Mouse (Mus musculus) lung, embryonic 14.5 days (tissue): ENCODE data around the gene Slc9b2. TPM values are rescaled to one million over a fixed set of nuclear protein-coding genes. Genes with fewer than 3 reads are reported as not detected.

Experiments
- ATAC-seq: fragments of 200-750 bp; cut with Nextera tagmentation; 2 replicates; pipeline ENCODE4 v1.8.0; 2017; ENCODE audit warnings: mild to moderate bottlenecking, moderate TSS enrichment, moderate library complexity; ENCODE audit not compliant: insufficient read depth
- DNase-seq: peaks from one replicate; pipeline ENCODE4 v3.0.0-alpha.2; 2015
- H3K27ac ChIP-seq: fragments of 300-500 bp; sonication (generic); 2 replicates; pipeline ENCODE4 v1.5.1; 2014; ENCODE audit warnings: low read depth, mild to moderate bottlenecking, moderate library complexity
- H3K27me3 ChIP-seq: fragments of 300-500 bp; sonication (generic); 2 replicates; pipeline ENCODE4 v1.6.1; 2014; ENCODE audit warnings: low read length, control low read depth; ENCODE audit not compliant: insufficient read depth
- H3K36me3 ChIP-seq: fragments of 300-500 bp; sonication (generic); 2 replicates; pipeline ENCODE4 v1.6.1; 2014; ENCODE audit warnings: control low read depth; ENCODE audit not compliant: insufficient read depth
- H3K4me1 ChIP-seq: fragments of 300-500 bp; sonication (generic); 2 replicates; pipeline ENCODE4 v1.6.1; 2014; ENCODE audit warnings: antibody characterized with exemption, control low read depth; ENCODE audit not compliant: insufficient read depth
- H3K4me2 ChIP-seq: fragments of 300-500 bp; sonication (generic); 2 replicates; pipeline ENCODE4 v1.6.1; 2014; ENCODE audit warnings: mild to moderate bottlenecking
- H3K4me3 ChIP-seq: fragments of 300-500 bp; sonication (generic); 2 replicates; pipeline ENCODE4 v1.5.1; 2014; ENCODE audit warnings: low read depth, low read length
- H3K9ac ChIP-seq: fragments of 300-500 bp; sonication (generic); 2 replicates; pipeline ENCODE4 v1.6.1; 2014
- H3K9me3 ChIP-seq: fragments of 300-500 bp; sonication (generic); 2 replicates; pipeline ENCODE4 v1.6.1; 2016; ENCODE audit warnings: low read depth, low read length, control low read depth
- CTCF ChIP-seq: IDR thresholded peaks from 2 replicates; pipeline ENCODE4 v1.5.1; 2016; ENCODE audit warnings: antibody characterized with exemption, low read depth
- WGBS: fragments of 180-500 bp; shearing (Covaris S2); extraction: QIAGEN DNeasy Blood & Tissue Kit; methylation state at CpG from one replicate; pipeline ENCODE4 v1.1.7; 2014; 5-methylcytosine and 5-hydroxymethylcytosine counted together
- polyA plus RNA-seq: library from polyadenylated mRNA; unstranded; fragments of >200 nt; fragmentation: Nextera tagmentation; extraction: Ambion mirVana; gene quantifications from 2 replicates; pipeline ENCODE4 v1.2.1, GENCODE M21; 2014

The Slc9b2 gene
- polyA plus RNA-seq, 1 experiment from 2014 or later = 1.1 TPM

DNA sequence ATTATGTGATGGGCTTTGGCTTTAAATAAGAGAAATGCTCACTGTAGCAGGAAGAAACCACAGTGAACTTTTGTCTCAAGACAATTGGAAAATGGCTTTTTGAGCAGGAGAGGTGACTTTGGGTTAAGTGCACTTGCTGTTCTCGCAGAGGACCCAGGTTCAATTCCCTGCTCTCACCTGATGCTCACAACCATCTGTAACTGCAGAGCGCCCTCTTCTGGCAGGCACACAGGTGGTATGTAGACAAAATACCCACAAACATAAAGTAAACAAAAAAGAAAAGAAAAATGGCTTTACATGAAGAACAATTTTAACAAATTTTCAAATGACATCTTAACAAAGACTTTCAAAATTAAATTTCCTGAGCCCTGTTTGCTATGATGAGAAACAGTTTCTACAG, 20.1 kb downstream of the Slc9b2 start:
- Histone ChIP-seq H3K4me2 (no peak overlapping the region), H3K9ac (no peak overlapping the region), H3K4me1 (no peaks in the 10 kb centered on the region), H3K27me3 (no peaks in the 10 kb centered on the region), H3K36me3 (no peaks in the 10 kb centered on the region), H3K9me3 (no peaks in the 10 kb centered on the region), H3K4me3 (no peak overlapping the region), H3K27ac (no peak overlapping the region)
- ATAC-seq = no peak
- 71% methylated on average over 2 of the region's 2 CpGs for WGBS
- peak; percentile 41 for TF ChIP-seq CTCF
- no peak for DNase-seq

GRCm38 (mm10) chr3:135328560-135328959, 21.1 kb downstream of the Slc9b2 start:
- Histone ChIP-seq H3K36me3 (no peaks in the 10 kb centered on the region), H3K4me3 (no peak overlapping the region), H3K9ac (no peak overlapping the region), H3K9me3 (no peaks in the 10 kb centered on the region), H3K4me2 (no peak overlapping the region), H3K27me3 (no peaks in the 10 kb centered on the region), H3K27ac (no peak overlapping the region), H3K4me1 (no peaks in the 10 kb centered on the region)
- DNase-seq = peak; percentile 67
- WGBS = 33% methylated on average over 3 of the region's 3 CpGs
- TF ChIP-seq CTCF = peak; percentile 67
- no peak for ATAC-seq

GRCm38 (mm10) chr3:135332691-135333090, 25.2 kb downstream of the Slc9b2 start:
- no peak overlapping the region for H3K4me3 ChIP-seq
- no peaks in the 10 kb centered on the region for H3K36me3 ChIP-seq
- H3K9me3 ChIP-seq = no peaks in the 10 kb centered on the region
- DNase-seq (no peak), ATAC-seq (no peak)
- no peak for TF ChIP-seq CTCF
- H3K27me3 ChIP-seq = no peaks in the 10 kb centered on the region
- H3K4me2 ChIP-seq = no peak overlapping the region
- no peaks in the 10 kb centered on the region for H3K4me1 ChIP-seq
- H3K9ac ChIP-seq = no peak overlapping the region
- H3K27ac ChIP-seq = no peak overlapping the region

- no peak overlapping the region for H3K9ac ChIP-seq
- H3K4me1 ChIP-seq = no peaks in the 10 kb centered on the region
- 51% methylated on average over 4 of the region's 4 CpGs for whole genome bisulfite sequencing
- H3K4me3 ChIP-seq = no peak overlapping the region
- H3K36me3 ChIP-seq = no peaks in the 10 kb centered on the region
- DNase-seq (no peak), ATAC-seq (no peak)
- no peak for TF ChIP-seq CTCF
- H3K27ac ChIP-seq = no peak overlapping the region
- no peaks in the 10 kb centered on the region for H3K9me3 ChIP-seq
- H3K27me3 ChIP-seq = no peaks in the 10 kb centered on the region
- H3K4me2 ChIP-seq = no peak overlapping the region
These were observed 26.3 kb downstream of the Slc9b2 start for GRCm38 (mm10) chr3:135333763-135334162.

DNA sequence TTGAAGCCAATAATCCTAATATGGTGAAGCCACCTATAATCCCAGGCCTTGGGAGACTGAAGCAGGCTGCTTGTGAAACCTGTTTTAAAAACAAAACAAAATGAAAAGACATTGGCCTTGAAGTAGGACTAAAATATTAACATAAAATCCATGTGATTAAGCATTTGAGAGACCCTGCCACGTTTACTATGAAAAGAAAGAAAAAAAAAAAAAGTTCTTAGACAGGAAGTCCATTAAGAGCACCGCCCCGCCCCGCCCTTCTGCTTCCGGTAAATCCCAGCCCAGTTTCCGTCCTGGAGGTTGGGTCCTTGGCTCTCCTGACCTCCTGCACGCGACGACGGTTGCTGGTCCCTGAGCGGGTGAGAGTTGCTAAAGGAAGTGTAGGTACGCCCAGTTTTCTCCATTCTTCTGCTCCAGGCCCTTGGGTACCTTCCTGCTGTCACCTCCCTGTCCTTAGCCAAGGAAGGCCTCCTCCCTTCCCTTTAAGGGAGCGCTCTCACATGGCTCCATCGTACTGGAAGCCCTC, 40.3 kb downstream of the Slc9b2 start, which contains the start of gene Slc9b1:
TSS of gene Slc9b1 (plus strand) at position 291 of the 526 bp plus-strand sequence.
- 70% methylated on average over 14 of the region's 14 CpGs for whole genome bisulfite sequencing
- Histone ChIP-seq H3K27me3 (no peaks in the 10 kb centered on the region), H3K9me3 (no peaks in the 10 kb centered on the region), H3K27ac (no peak within 1 kb of the TSS), H3K4me1 (no peaks in the 10 kb centered on the region), H3K4me3 (no peak within 1 kb of the TSS), H3K36me3 (no peaks in the 10 kb centered on the region), H3K9ac (no peak within 1 kb of the TSS), H3K4me2 (no peak within 1 kb of the TSS)
- ATAC-seq = no peak
- no peak for TF ChIP-seq CTCF
- DNase-seq = no peak

DNA sequence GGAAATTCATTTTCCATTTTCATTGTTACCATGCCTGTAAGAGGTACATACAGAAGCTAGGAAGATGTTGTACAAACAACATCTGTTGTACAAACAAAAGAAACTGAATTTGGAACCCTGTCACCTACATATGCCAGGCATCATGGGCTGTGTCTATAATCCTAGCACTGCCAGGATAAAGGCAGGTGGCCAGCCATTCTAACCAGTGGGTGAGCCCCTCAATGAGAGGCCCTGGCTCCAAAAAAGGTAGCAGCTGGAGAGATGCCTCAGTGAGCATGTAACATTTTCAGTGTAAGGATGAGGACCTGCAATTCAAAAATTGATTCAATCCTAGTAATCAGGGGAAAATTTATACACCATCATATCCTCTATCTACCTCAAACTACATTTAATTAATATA, 41.5 kb downstream of the Slc9b2 start:
- DNase-seq (no peak), ATAC-seq (no peak)
- Histone ChIP-seq H3K9ac (no peak overlapping the region), H3K4me2 (no peak overlapping the region), H3K9me3 (no peaks in the 10 kb centered on the region), H3K27me3 (no peaks in the 10 kb centered on the region), H3K36me3 (no peaks in the 10 kb centered on the region), H3K4me3 (no peak overlapping the region), H3K4me1 (no peaks in the 10 kb centered on the region), H3K27ac (no peak overlapping the region)
- TF ChIP-seq CTCF = no peak

DNA sequence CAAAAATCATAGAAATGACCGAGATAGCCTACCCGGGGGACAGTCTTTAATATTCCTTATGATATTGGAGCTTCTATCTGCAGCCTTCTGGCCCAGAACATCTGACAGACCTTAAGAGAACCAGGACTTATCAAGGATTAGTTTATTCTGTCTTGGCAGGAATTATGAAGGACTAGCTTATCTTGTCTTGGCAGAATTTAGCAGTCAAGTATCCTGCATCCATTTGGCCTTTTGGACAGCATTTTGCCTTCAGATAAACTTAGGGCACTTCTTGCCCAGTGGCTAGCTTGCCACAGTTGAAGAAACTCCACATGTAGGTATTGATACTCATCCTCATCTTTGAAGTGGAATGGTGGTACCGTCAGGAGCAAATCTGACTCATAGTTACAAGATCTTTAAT, 44.4 kb downstream of the Slc9b2 start:
- no peak overlapping the region for H3K4me2 ChIP-seq

GRCm38 (mm10) chr3:135357394-135357793, 49.9 kb downstream of the Slc9b2 start:
- WGBS = 77% methylated on average over 4 of the region's 4 CpGs
- H3K4me1 ChIP-seq = no peaks in the 10 kb centered on the region
- no peak overlapping the region for H3K27ac ChIP-seq
- ATAC-seq = no peak
- DNase-seq = no peak
- no peak overlapping the region for H3K9ac ChIP-seq
- H3K4me2 ChIP-seq = no peak overlapping the region
- H3K4me3 ChIP-seq = no peak overlapping the region
- H3K27me3 ChIP-seq = no peaks in the 10 kb centered on the region
- no peak for TF ChIP-seq CTCF
- H3K36me3 ChIP-seq = no peaks in the 10 kb centered on the region
- no peaks in the 10 kb centered on the region for H3K9me3 ChIP-seq

More for the DNA sequence above, 44.4 kb downstream of the Slc9b2 start:
- DNase-seq = no peak
- Histone ChIP-seq H3K4me1 (no peaks in the 10 kb centered on the region), H3K27ac (no peak overlapping the region), H3K4me3 (no peak overlapping the region), H3K9me3 (no peaks in the 10 kb centered on the region), H3K9ac (no peak overlapping the region), H3K27me3 (no peaks in the 10 kb centered on the region), H3K36me3 (no peaks in the 10 kb centered on the region)
- ATAC-seq = no peak
- no peak for TF ChIP-seq CTCF
- WGBS = 89% methylated on average over 3 of the region's 3 CpGs
